Mouse (Mus musculus): Measurements from ENCODE around the gene Rbfox3. TPM values are rescaled to one million over a fixed set of nuclear protein-coding genes. Genes with fewer than 3 reads are reported as not detected.

The Rbfox3 gene
- total and polyA plus RNA-seq, 2 experiments from 2014 or later, result 52.6 to 76.8 TPM

DNA sequence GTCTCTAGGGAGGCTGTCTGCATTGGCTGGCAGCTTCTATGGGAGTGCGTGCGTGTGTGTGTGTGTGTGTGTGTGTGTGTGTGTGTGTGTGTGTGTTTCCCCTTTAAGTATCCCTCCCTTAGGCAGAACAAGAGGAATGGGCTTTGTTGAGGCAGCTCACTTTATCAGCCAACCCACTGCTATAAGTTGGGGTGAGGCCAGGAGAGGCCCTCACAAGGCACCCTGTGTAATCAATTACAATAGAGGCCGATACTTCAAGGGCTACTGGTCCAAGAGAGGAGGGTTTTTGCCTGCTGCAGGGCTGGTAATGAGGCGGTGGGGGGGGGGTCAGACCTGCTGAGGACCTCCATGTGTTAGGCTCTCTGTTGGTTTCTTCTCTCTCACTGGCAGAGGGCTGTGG, 357.5 kb downstream of the Rbfox3 start:
- no peak overlapping the region for H3K27ac ChIP-seq
- no peaks in the 10 kb centered on the region for H3K27me3 ChIP-seq (ENCODE audit: insufficient read depth, low read length)
- H3K4me2 ChIP-seq (ENCODE audit: low read depth, low read length), result no peak overlapping the region
- H3K4me3 ChIP-seq (ENCODE audit: low read length), result no peak overlapping the region
- ATAC-seq (no peak), DNase-seq (ENCODE audit: low spot score) (no peak)
- H3K9me3 ChIP-seq (ENCODE audit: low read length), result no peaks in the 10 kb centered on the region
- peaks cover 10% of the 10 kb centered on the region for H3K4me1 ChIP-seq (ENCODE audit: insufficient read depth, low read length)
- TF ChIP-seq CTCF (IDR thresholded peaks at IDR 0.05; ENCODE audit: low read depth), result no peak
- WGBS, result 27% methylated on average over 4 of the region's 4 CpGs
- H3K9ac ChIP-seq (replicated peaks; ENCODE audit: low read length), result no peak overlapping the region
- no peaks in the 10 kb centered on the region for H3K36me3 ChIP-seq (ENCODE audit: insufficient read depth, low read length)

DNA sequence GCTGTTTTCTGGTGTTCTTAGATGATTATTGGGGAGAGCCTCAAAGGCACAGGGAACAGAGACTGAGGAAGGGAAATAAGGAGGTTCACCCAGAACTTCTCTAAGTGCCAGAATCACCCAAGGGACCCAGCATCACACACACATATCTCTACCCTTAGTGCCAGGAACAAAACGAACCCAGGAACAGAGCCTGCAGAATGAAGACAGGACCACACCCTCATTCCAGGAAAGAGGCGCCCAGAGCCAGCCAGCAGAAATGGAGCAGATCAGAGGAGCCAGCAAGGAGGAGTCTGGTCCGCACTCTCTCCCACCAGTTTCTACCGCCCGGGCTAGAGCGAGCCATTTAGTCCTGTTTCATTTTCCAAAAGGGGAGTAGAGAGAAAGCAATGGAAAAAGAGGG, 358.4 kb downstream of the Rbfox3 start:
- H3K27me3 ChIP-seq (ENCODE audit: insufficient read depth, low read length), result no peaks in the 10 kb centered on the region
- H3K4me1 ChIP-seq (ENCODE audit: insufficient read depth, low read length), result peaks cover 10% of the 10 kb centered on the region
- H3K9me3 ChIP-seq (ENCODE audit: low read length), result no peaks in the 10 kb centered on the region
- 47% methylated on average over 6 of the region's 6 CpGs for WGBS
- DNase-seq (ENCODE audit: low spot score) (no peak), ATAC-seq (no peak)
- no peak overlapping the region for H3K27ac ChIP-seq
- H3K4me2 ChIP-seq (ENCODE audit: low read depth, low read length), result no peak overlapping the region
- no peak for TF ChIP-seq CTCF (IDR thresholded peaks at IDR 0.05; ENCODE audit: low read depth)
- H3K4me3 ChIP-seq (ENCODE audit: low read length), result no peak overlapping the region
- H3K36me3 ChIP-seq (ENCODE audit: insufficient read depth, low read length), result no peaks in the 10 kb centered on the region
- H3K9ac ChIP-seq (replicated peaks; ENCODE audit: low read length), result no peak overlapping the region

DNA sequence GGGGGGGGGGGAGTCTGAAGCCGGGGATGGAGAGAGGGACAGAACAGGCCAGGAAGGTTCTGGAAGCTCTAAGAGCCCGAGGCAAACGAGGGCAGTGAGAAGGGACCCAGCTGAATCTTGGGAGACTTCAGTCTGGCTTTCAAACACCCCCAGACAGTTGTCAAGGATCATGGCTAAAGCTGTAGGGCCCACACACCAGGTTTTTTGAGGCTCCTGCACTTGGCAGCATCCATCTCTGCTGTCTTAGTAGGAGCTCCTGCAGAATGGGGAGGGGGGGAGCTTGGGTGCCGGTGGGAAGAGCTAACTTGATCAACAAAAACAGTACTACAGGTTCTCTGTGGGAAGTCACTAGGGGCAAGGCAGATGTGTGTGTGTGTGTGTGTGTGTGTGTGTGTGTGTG, 358.9 kb downstream of the Rbfox3 start:
- Histone ChIP-seq H3K4me3 (ENCODE audit: low read length) (no peak overlapping the region), H3K27me3 (ENCODE audit: insufficient read depth, low read length) (no peaks in the 10 kb centered on the region), H3K9ac (replicated peaks; ENCODE audit: low read length) (no peak overlapping the region), H3K4me1 (ENCODE audit: insufficient read depth, low read length) (peaks cover 10% of the 10 kb centered on the region), H3K9me3 (ENCODE audit: low read length) (no peaks in the 10 kb centered on the region), H3K36me3 (ENCODE audit: insufficient read depth, low read length) (no peaks in the 10 kb centered on the region), H3K4me2 (ENCODE audit: low read depth, low read length) (no peak overlapping the region), H3K27ac (0 out of 2 replicates have a peak overlapping the region, but pooled peaks have one; percentile 36)
- WGBS, result 55% methylated on average over 4 of the region's 4 CpGs
- ATAC-seq (no peak), DNase-seq (ENCODE audit: low spot score) (no peak)
- no peak for TF ChIP-seq CTCF (IDR thresholded peaks at IDR 0.05; ENCODE audit: low read depth)

DNA sequence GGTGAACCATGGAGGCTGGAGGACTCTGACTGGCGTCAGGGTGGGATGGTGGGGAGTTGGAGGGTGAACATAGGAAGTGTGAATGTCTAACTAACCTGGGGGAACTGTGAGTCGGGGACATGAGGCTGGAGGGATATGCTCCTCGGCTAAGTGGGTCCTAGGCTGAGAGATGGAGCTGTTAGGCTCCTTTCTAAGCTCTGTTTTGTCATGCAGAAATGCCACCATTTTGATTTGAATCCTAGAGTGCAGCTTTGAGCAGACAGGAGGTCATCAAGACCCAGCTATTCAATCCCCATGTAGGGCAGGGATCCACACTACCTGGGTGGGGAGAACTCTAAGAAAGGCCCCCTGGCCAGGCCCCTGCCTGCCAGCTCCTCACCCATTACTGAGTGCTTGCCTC, 359.7 kb downstream of the Rbfox3 start:
- H3K27ac ChIP-seq, result peak overlapping the region; percentile 36; the same call in 1 of the 2 replicates
- no peaks in the 10 kb centered on the region for H3K27me3 ChIP-seq (ENCODE audit: insufficient read depth, low read length)
- H3K4me1 ChIP-seq (ENCODE audit: insufficient read depth, low read length), result peaks cover 12% of the 10 kb centered on the region
- no peak overlapping the region for H3K4me3 ChIP-seq (ENCODE audit: low read length)
- H3K9me3 ChIP-seq (ENCODE audit: low read length), result no peaks in the 10 kb centered on the region
- no peak for DNase-seq (ENCODE audit: low spot score)
- ATAC-seq, result no peak
- WGBS, result 61% methylated on average over 3 of the region's 3 CpGs
- H3K9ac ChIP-seq (replicated peaks; ENCODE audit: low read length), result no peak overlapping the region
- no peaks in the 10 kb centered on the region for H3K36me3 ChIP-seq (ENCODE audit: insufficient read depth, low read length)
- no peak overlapping the region for H3K4me2 ChIP-seq (ENCODE audit: low read depth, low read length)
- TF ChIP-seq CTCF (IDR thresholded peaks at IDR 0.05; ENCODE audit: low read depth), result no peak

DNA sequence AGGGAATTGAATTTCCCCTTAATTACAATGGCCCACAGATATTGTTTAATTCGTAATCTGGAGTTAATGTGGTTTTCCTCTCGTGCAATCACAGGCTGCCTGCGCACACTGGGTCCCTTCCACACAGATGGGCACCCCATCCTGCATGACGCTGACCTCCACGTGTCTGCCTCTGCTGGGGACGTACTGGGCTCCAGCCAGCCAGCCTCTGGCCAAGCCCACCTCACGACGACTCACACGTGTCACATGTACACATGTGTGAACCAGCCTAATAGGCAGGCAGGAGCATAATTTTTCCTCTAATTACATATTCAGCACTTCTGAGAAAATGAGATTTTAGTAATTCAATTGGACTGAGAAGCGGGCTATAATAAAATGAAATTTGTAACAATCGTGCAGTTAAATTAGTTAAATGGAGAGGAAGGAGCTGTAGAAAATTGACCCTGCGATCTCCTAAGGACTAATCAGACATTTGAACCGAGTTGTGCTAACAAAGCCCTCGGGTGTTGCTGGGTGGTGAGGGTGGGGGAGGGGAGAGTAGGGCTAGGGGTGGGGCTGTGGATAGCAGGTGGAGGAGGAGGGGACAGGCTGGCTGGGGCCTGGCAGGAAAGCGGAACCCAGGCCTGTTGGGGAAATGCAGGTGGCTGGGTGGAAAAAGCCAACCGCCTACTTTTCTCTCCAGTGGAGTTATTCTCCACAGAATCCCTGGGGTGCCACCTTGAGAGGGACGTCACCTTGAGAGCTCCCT, 360.4 kb downstream of the Rbfox3 start:
- Histone ChIP-seq H3K4me1 (ENCODE audit: insufficient read depth, low read length) (peaks cover 14% of the 10 kb centered on the region), H3K4me3 (ENCODE audit: low read length) (no peak overlapping the region), H3K27ac (no peak overlapping the region), H3K9me3 (ENCODE audit: low read length) (no peaks in the 10 kb centered on the region), H3K4me2 (ENCODE audit: low read depth, low read length) (no peak overlapping the region), H3K9ac (replicated peaks; ENCODE audit: low read length) (no peak overlapping the region), H3K27me3 (ENCODE audit: insufficient read depth, low read length) (no peaks in the 10 kb centered on the region), H3K36me3 (ENCODE audit: insufficient read depth, low read length) (no peaks in the 10 kb centered on the region)
- peak; percentile 36 for DNase-seq (ENCODE audit: low spot score)
- WGBS, result 25% methylated on average over 17 of the region's 17 CpGs
- 0 out of 2 replicates have a peak, but pooled peaks have one; percentile 60 for ATAC-seq
- no peak for TF ChIP-seq CTCF (IDR thresholded peaks at IDR 0.05; ENCODE audit: low read depth)

DNA sequence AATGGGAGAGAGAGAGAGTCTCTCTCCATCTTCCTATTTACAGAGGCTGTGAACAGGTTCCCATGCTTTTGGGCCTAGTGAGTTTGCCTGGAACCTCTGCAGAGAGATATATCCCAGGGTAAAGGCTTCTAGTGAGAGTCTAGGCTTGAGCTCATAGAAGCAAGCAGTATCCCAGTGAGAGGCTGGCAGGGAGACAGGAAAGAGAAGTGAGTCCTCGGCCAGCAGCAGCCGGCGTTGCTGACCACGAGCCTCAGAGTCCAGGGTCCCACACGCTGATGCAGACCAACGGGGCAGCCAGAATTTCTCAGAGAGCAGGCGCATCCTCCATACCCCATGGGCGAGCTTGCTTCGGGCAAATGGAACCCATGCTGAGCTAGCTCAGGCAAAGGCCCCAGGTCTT, 363.2 kb downstream of the Rbfox3 start:
- no peaks in the 10 kb centered on the region for H3K36me3 ChIP-seq (ENCODE audit: insufficient read depth, low read length)
- no peaks in the 10 kb centered on the region for H3K9me3 ChIP-seq (ENCODE audit: low read length)
- WGBS, result 77% methylated on average over 9 of the region's 9 CpGs
- H3K4me2 ChIP-seq (ENCODE audit: low read depth, low read length), result no peak overlapping the region
- ATAC-seq (no peak), DNase-seq (ENCODE audit: low spot score) (no peak)
- H3K4me1 ChIP-seq (ENCODE audit: insufficient read depth, low read length), result peaks cover 20% of the 10 kb centered on the region
- no peak overlapping the region for H3K9ac ChIP-seq (replicated peaks; ENCODE audit: low read length)
- H3K4me3 ChIP-seq (ENCODE audit: low read length), result no peak overlapping the region
- no peaks in the 10 kb centered on the region for H3K27me3 ChIP-seq (ENCODE audit: insufficient read depth, low read length)
- no peak overlapping the region for H3K27ac ChIP-seq
- TF ChIP-seq CTCF (IDR thresholded peaks at IDR 0.05; ENCODE audit: low read depth), result no peak

DNA sequence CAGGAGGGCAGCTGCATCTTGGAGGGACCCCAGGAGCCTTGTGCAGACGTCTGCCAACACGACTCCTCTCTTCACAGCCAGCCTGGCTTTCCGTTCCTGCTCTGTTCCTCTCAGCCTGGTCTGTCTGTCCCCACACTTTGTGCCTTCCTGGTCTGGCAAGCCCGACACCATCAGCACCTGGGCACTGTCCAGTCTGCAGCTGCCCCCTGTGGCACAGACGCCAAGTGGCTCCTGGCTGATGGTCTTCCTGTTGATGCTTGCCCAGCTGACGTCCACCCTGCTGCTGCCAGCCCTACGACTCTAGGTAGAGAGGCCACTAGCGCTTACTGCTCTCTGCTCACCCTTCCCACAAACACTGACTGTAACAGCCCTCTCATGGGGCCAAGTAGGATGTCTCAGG, 365.1 kb downstream of the Rbfox3 start:
- H3K27me3 ChIP-seq (ENCODE audit: insufficient read depth, low read length), result no peaks in the 10 kb centered on the region
- H3K27ac ChIP-seq, result no peak overlapping the region
- H3K9ac ChIP-seq (replicated peaks; ENCODE audit: low read length), result no peak overlapping the region
- DNase-seq (ENCODE audit: low spot score) (no peak), ATAC-seq (no peak)
- H3K4me1 ChIP-seq (ENCODE audit: insufficient read depth, low read length), result peaks cover 15% of the 10 kb centered on the region; the same call in 1 of the 2 replicates
- no peak for TF ChIP-seq CTCF (IDR thresholded peaks at IDR 0.05; ENCODE audit: low read depth)
- H3K9me3 ChIP-seq (ENCODE audit: low read length), result no peaks in the 10 kb centered on the region
- 65% methylated on average over 8 of the region's 8 CpGs for WGBS
- H3K4me2 ChIP-seq (ENCODE audit: low read depth, low read length), result no peak overlapping the region
- no peak overlapping the region for H3K4me3 ChIP-seq (ENCODE audit: low read length)
- H3K36me3 ChIP-seq (ENCODE audit: insufficient read depth, low read length), result no peaks in the 10 kb centered on the region

Measured in hindbrain, postnatal 0 days (tissue).